Mouse (Mus musculus) c-Kit-negative CD71-positive TER-119-positive erythroid progenitor cells, embryonic 14.5 days (primary cell): ENCODE data around the gene Nsl1.

ENCODE experiments used
- DNase-seq: peaks from one replicate; pipeline ENCODE4 v3.0.0-alpha.2; 2013; ENCODE audit warnings: low read depth, low spot score

Gene Nsl1

DNA sequence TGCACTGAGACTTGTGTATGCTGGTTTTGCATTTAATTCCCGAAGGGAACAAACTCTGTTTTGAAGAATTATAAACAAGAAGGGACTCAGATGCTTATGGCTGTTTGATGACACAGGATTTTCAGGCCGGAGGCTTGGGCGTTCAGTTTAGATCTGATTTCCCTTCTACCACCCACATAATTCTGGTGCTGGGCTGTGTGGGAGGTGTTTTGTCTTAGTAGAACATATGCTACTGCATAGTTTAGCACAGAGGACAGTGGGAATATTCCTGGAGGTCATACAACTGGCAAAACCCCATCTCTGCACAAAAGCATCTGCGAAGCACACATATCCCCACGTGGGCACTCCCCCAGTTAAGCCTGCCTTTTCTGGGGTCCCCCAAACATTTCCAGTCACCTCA is 30.8 kb downstream of the Nsl1 start:
- no peak for DNase-seq

DNA sequence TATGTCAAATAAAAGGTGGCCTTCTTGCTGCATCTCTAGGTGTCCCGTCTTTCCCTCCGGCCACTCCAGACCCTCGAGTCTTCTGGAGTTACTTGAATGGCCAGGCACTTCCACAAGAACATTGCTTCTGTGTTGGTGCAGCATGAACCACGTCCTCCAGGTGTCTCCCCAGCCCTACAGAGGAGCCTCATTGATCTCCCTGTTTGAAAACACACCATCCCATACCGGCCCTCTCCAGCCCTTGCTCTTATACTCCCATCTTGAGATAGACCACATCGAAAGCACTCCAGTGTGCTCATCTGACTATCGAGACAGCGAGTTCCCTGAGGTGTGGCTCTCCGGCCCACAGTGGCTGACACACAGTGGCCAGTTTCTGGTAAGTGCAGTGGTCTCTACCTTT is 32.2 kb downstream of the Nsl1 start:
- no peak for DNase-seq

DNA sequence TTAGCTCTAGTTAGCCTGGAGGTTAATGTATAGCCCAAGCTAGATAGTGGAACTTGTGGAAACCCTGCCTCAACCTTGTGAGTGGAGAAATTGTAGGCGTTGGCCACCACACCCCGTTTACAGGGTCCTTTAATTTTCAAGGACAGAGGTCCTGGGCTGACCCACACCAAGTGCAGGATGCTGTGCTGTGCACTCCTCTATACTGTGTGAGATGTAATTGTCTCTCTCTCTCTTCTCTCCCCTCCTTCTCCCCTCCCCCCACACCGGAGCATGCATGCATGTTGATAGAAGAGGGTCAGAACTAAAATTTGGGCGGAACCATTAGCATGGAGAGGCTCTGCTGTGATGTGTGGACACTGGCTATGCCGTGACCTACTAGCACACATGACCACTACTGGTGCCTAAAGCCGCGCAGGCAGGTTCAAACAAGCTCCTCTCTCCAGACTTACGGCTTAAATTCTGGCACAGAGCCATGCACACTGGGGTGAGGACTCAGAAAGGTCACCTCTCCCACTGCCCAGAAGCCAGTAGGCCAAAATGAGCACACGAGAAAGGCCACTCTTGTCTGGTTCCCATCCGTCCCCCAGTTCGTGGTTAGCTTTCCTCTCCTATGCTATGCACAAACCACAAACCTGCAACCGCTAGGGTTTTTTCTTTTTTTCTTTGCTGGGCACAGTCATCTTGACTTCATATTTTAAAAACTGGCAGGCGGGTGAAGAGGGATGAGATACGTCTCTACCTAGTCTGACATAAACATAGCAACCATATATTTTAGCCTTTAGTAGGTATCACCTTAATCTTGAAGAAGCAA is 34.3 kb downstream of the Nsl1 start:
- no peak for DNase-seq

- no peak for DNase-seq
These were observed 35.3 kb downstream of the Nsl1 start, which contains the start of gene Batf3 for GRCm38 (mm10) chr1:191097802-191098747. Gene Batf3, plus strand, starts transcription at chr1:191097847.

DNA sequence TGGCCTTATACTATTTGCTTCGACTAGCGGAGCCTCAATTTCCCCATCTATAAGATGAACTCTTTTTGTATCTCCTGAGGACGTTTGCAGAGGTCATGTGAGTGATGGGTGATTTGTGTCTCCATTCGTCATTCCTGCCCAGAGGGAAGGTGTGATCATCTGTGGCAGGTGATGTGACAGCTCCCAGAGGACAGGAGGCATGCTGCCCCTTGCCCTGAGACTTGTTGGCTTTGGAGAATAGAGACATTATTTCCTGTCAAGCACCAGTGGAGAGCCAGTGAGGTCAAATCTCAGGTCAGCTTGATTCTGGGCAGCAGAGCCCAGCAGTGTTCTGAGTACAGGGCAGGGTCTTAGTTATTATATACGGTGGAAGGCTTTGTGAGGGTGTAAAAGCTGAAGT is 36.3 kb downstream of the Nsl1 start:
- DNase-seq: no peak

- no peak for DNase-seq
These were observed 37.0 kb downstream of the Nsl1 start for GRCm38 (mm10) chr1:191099772-191100291.

GRCm38 (mm10) chr1:191102730-191103370 is 40.0 kb downstream of the Nsl1 start:
- no peak for DNase-seq

DNA sequence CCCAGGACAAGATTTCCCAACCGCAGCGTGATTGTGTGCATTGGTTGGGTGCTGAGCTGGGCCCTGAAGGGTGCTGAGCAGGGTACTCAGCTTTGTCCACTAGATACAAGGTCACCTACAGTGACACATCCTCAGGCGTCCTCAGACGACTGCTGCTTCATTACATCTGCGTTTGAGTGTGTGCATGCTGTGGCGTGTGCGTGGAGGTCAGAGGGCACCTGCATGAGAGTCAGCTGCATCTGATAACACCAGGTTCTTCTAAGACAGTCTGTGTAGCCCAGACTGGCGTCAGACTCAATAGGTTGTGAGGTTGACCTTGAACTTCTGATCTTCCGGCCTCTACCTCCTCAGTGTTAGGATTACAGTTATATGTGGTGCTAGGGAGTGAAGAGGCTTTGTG is 42.4 kb downstream of the Nsl1 start:
- no peak for DNase-seq

DNA sequence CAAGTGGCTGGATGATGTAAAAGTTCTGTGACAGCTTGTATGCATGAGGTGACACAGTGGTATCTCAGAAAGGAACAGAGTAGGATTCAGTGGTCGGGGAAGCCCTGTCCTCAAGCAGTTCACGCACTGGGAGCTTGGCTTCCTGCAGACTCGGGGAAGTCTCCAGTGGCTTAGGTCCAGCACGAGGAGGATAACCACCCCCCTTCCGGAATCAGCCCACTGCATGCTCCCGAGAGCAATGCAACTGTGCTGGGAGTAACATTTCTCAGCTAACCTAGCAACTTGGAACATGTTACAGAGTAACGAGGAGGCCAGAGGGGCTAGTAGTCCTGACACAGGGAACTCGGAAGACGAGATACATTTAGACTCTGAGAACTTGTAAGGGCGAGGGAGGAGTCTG is 44.5 kb downstream of the Nsl1 start:
- DNase-seq: no peak

GRCm38 (mm10) chr1:191109907-191110306 is 47.1 kb downstream of the Nsl1 start:
- DNase-seq: no peak

GRCm38 (mm10) chr1:191111146-191111545 is 48.3 kb downstream of the Nsl1 start:
- DNase-seq: no peak

DNA sequence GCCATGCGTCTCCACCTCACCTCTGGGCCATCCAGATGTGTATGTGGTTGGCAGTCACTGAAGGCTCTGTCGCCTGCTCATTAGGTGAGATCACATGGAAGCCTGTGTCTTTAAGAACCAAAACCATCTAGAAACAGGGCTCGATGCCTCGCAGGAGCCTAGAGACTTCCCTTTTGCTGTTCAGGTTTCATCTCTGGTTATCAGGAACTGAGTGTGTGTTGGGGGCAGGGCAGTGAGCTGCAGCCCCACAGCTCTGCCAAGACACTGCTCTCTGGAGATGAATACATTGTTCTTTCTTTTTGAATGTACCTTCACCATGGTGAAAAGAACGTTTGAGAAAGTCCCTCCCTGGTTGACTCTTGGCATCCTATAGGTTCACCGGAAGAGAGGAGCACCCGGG is 52.1 kb downstream of the Nsl1 start:
- DNase-seq: no peak

DNA sequence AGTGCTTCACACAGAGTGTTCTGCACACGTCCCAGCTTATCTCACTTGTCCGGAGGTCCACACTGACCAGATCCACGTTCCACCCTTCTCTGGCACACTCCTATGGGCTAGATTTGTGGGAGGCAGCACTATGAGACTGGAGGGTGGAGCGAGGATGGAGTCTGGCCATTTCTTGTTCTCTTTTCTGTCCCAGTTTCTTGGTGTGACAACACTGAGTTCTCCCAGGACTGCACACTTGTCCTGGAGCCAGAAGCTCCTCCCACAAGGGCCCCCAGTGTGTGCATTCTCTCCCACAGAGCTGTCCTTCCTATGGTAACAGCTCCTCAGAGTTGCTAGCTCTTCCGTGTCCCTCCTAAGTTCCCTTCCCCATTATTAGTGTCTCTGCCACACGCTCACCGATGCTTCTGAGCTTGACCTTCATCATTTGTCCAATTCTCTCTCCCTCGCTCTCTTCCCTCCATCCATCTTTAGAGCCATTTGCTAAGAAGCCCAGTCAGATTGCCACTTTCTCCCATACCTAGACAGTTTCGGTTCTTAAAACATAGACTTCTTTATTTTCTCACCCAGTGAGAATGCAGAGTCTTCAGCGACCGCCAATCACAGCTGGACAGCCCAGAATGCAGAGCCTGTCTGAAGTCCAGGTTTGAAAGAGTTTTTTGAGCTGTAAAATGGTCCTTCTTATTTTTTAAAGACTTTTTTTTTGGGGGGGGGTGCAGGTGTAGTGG is 52.9 kb downstream of the Nsl1 start:
- DNase-seq: no peak

GRCm38 (mm10) chr1:191122744-191123143 is 59.9 kb downstream of the Nsl1 start:
- no peak for DNase-seq

DNA sequence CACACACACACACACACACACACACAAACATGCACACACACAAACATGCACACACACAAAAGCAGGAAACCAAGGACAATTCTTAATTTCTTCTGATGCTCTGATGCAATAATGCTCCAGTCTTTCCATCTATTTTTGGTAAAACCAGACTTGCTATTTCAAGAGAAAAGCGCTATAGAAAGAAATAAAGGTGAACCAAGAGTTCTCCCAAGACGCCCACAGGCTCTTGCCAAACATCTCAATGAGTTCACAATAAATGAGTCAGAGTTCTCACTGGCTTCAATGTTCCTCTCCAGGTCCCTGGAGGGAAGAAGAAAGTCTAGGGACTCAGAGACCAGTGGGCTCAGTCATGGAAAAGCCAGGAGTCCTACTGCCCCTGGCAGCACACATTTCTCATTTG is 60.9 kb downstream of the Nsl1 start:
- no peak for DNase-seq

- no peak for DNase-seq
These were observed 61.5 kb downstream of the Nsl1 start for GRCm38 (mm10) chr1:191124288-191124687.

DNA sequence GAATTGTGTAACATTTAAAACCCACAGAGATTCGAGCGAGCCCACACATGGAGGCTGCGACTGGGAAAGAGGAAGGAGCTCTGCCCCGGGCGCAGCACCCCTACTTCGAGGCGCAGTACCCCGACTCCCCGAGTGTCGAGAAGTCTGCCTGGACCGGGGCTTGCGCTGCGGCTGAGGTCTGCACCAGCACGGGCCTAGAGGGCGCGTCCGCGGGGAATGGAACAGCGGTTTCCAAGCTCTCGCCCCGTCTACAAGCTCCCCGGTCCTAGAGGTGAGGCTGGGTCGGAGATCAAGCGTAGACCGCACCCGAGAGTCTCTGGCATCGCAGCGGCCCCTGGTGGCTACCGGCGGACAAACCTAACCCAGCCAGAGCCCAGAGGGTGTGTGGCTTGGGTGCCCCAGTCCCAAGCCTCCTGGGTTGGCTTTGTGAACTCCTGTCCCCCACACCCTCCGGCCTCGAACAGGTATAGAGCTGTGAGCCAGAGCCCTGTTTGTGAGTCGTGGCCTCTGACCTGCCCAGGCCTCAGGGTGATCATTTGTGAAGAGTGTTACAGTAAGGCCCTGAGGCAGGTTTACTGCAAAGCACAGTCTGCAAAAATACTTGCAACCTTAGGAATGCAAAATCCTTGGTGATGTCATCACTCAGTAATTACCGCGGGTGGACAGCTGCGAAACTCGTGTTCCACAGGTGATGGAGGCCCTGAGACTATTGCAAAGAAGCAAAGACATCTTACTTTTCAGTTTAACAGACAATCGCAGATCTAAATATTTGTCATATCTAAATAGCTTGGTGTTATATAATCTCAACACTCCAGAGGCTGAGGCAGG is 63.2 kb downstream of the Nsl1 start:
- DNase-seq: no peak

GRCm38 (mm10) chr1:191131692-191132091 is 68.9 kb downstream of the Nsl1 start:
- DNase-seq: no peak

DNA sequence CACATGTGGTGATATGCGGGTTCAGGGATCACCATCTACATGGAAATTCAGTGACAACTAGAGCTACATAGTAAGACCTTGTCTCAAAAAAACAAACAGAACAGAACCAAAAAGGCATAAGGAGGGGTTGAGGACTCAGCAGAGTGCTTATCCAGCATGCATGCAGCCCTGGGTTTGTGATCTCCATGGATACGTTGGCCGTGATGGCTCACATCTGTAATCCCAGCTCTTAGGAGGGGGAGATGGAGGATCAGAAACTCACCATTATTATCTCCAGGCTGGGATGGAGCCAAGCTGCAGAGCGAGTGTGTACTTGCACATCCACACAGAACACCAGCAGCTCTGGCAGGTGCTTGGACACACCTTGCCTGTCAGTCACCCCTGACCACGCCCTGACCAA is 69.4 kb downstream of the Nsl1 start:
- no peak for DNase-seq

GRCm38 (mm10) chr1:191132934-191133333 is 70.1 kb downstream of the Nsl1 start:
- DNase-seq: no peak
